Mouse (Mus musculus) lung, postnatal 0 days (tissue): Measurements from ENCODE around the gene Abcc2. TPM values are rescaled to one million over a fixed set of nuclear protein-coding genes. Genes with fewer than 3 reads are reported as not detected.

ENCODE experiments used
- ATAC-seq: fragments of 200-750 bp; cut with Nextera tagmentation; 2 replicates; pipeline ENCODE4 v1.8.0; 2017; ENCODE audit warnings: moderate library complexity
- DNase-seq: peaks from one replicate; pipeline ENCODE4 v3.0.0-alpha.2; 2016; ENCODE audit warnings: low spot score
- H3K27ac ChIP-seq: fragments of 300-500 bp; sonication (generic); 2 replicates; pipeline ENCODE4 v1.5.1; 2014; ENCODE audit warnings: antibody characterized with exemption, mild to moderate bottlenecking, low read length, mixed read lengths
- H3K27me3 ChIP-seq: fragments of 300-500 bp; sonication (generic); replicated peaks from 2 replicates; pipeline ENCODE4 v1.6.1; 2014; ENCODE audit warnings: low read length, mixed read lengths; ENCODE audit not compliant: insufficient read depth
- H3K36me3 ChIP-seq: fragments of 300-500 bp; sonication (generic); 2 replicates; pipeline ENCODE4 v1.6.1; 2014; ENCODE audit warnings: low read length, mixed read lengths; ENCODE audit not compliant: insufficient read depth
- H3K4me1 ChIP-seq: fragments of 300-500 bp; sonication (generic); 2 replicates; pipeline ENCODE4 v1.6.1; 2014; ENCODE audit warnings: antibody characterized with exemption, low read depth, low read length, mixed read lengths; ENCODE audit not compliant: insufficient read depth
- H3K4me2 ChIP-seq: fragments of 300-500 bp; sonication (generic); replicated peaks from 2 replicates; pipeline ENCODE4 v1.6.1; 2014; ENCODE audit warnings: low read depth, mild to moderate bottlenecking, low read length, moderate library complexity, mixed read lengths
- H3K4me3 ChIP-seq: fragments of 300-500 bp; sonication (generic); 2 replicates; pipeline ENCODE4 v1.5.1; 2014; ENCODE audit warnings: low read depth, low read length
- H3K9ac ChIP-seq: fragments of 300-500 bp; sonication (generic); replicated peaks from 2 replicates; pipeline ENCODE4 v1.6.1; 2014; ENCODE audit warnings: low read depth, mild to moderate bottlenecking
- H3K9me3 ChIP-seq: fragments of 300-500 bp; sonication (generic); 2 replicates; pipeline ENCODE4 v1.6.1; 2016; ENCODE audit warnings: low read length, mixed read lengths
- CTCF ChIP-seq: IDR thresholded peaks from 2 replicates; pipeline ENCODE4 v1.5.1; 2016; ENCODE audit warnings: antibody characterized with exemption, mild to moderate bottlenecking
- EP300 ChIP-seq: IDR thresholded peaks from 2 replicates; pipeline ENCODE4 v1.6.1; 2016; ENCODE audit warnings: antibody characterized with exemption, mild to moderate bottlenecking, control low read depth
- WGBS: fragments of 180-500 bp; shearing (Covaris S2); extraction: QIAGEN DNeasy Blood & Tissue Kit; methylation state at CpG from one replicate; pipeline ENCODE4 v1.1.7; 2014; 5-methylcytosine and 5-hydroxymethylcytosine counted together
- polyA plus RNA-seq: library from polyadenylated mRNA; unstranded; fragments of >200 nt; fragmentation: Nextera tagmentation; extraction: Ambion mirVana; gene quantifications from 2 replicates; pipeline ENCODE4 v1.2.1, GENCODE M21; 2015

Abcc2 gene
- polyA plus RNA-seq, 1 experiment from 2014 or later = 0.02 TPM

GRCm38 (mm10) chr19:43789817-43790216 lies 7.8 kb downstream of the Abcc2 start:
- no peak overlapping the region for H3K9ac ChIP-seq
- TF ChIP-seq EP300 (no peak), CTCF (no peak)
- no peak for DNase-seq
- no peak overlapping the region for H3K4me2 ChIP-seq
- H3K27ac ChIP-seq = no peak overlapping the region
- no peak for ATAC-seq
- H3K4me3 ChIP-seq = no peak overlapping the region
- H3K27me3 ChIP-seq = no peaks in the 10 kb centered on the region
- H3K36me3 ChIP-seq = no peaks in the 10 kb centered on the region
- no peaks in the 10 kb centered on the region for H3K4me1 ChIP-seq
- no peaks in the 10 kb centered on the region for H3K9me3 ChIP-seq
- WGBS = 74% methylated on average over 7 of the region's 7 CpGs

GRCm38 (mm10) chr19:43792537-43792936 lies 10.5 kb downstream of the Abcc2 start:
- Histone ChIP-seq H3K27me3 (no peaks in the 10 kb centered on the region), H3K9ac (no peak overlapping the region), H3K9me3 (no peaks in the 10 kb centered on the region), H3K4me2 (no peak overlapping the region), H3K27ac (no peak overlapping the region), H3K4me1 (no peaks in the 10 kb centered on the region), H3K36me3 (no peaks in the 10 kb centered on the region), H3K4me3 (no peak overlapping the region)
- ATAC-seq = no peak
- no peak for DNase-seq
- 78% methylated on average over 4 of the region's 4 CpGs for WGBS
- TF ChIP-seq CTCF (no peak), EP300 (no peak)

GRCm38 (mm10) chr19:43793951-43794350 lies 12.0 kb downstream of the Abcc2 start:
- no peak for DNase-seq
- no peak overlapping the region for H3K9ac ChIP-seq
- H3K4me1 ChIP-seq = no peaks in the 10 kb centered on the region
- WGBS = 87% methylated on average over 1 of the region's 1 CpGs
- no peaks in the 10 kb centered on the region for H3K36me3 ChIP-seq
- no peak overlapping the region for H3K4me2 ChIP-seq
- H3K9me3 ChIP-seq = no peaks in the 10 kb centered on the region
- no peaks in the 10 kb centered on the region for H3K27me3 ChIP-seq
- no peak for TF ChIP-seq EP300
- H3K27ac ChIP-seq = no peak overlapping the region
- H3K4me3 ChIP-seq = no peak overlapping the region
- ATAC-seq = no peak

- Histone ChIP-seq H3K36me3 (no peaks in the 10 kb centered on the region), H3K4me2 (no peak overlapping the region), H3K4me1 (no peaks in the 10 kb centered on the region), H3K9me3 (no peaks in the 10 kb centered on the region), H3K27ac (no peak overlapping the region), H3K4me3 (no peak overlapping the region), H3K27me3 (no peaks in the 10 kb centered on the region), H3K9ac (no peak overlapping the region)
- no peak for ATAC-seq
- TF ChIP-seq EP300 = no peak
- no peak for TF ChIP-seq CTCF
- WGBS = 62% methylated on average over 8 of the region's 8 CpGs
- DNase-seq = no peak
Measured at GRCm38 (mm10) chr19:43795511-43795910, 13.5 kb downstream of the Abcc2 start.

- no peak for DNase-seq
Measured at GRCm38 (mm10) chr19:43797216-43797615, 15.2 kb downstream of the Abcc2 start.

GRCm38 (mm10) chr19:43801427-43802051 lies 19.5 kb downstream of the Abcc2 start:
- TF ChIP-seq CTCF = no peak
- no peak for TF ChIP-seq EP300
- Histone ChIP-seq H3K9me3 (no peaks in the 10 kb centered on the region), H3K27ac (no peak overlapping the region), H3K4me1 (no peaks in the 10 kb centered on the region), H3K9ac (no peak overlapping the region), H3K4me3 (no peak overlapping the region), H3K27me3 (no peaks in the 10 kb centered on the region), H3K4me2 (no peak overlapping the region), H3K36me3 (no peaks in the 10 kb centered on the region)
- WGBS = 76% methylated on average over 9 of the region's 9 CpGs
- DNase-seq = no peak
- no peak for ATAC-seq

More at GRCm38 (mm10) chr19:43797216-43797615, 15.2 kb downstream of the Abcc2 start:
- Histone ChIP-seq H3K9ac (no peak overlapping the region), H3K27me3 (no peaks in the 10 kb centered on the region), H3K9me3 (no peaks in the 10 kb centered on the region), H3K4me3 (no peak overlapping the region), H3K4me1 (no peaks in the 10 kb centered on the region), H3K27ac (no peak overlapping the region), H3K4me2 (no peak overlapping the region), H3K36me3 (no peaks in the 10 kb centered on the region)
- TF ChIP-seq EP300 = no peak
- no peak for TF ChIP-seq CTCF
- 62% methylated on average over 5 of the region's 5 CpGs for WGBS
- ATAC-seq = no peak

GRCm38 (mm10) chr19:43803866-43804265 lies 21.9 kb downstream of the Abcc2 start:
- DNase-seq = no peak
- Histone ChIP-seq H3K9me3 (no peaks in the 10 kb centered on the region), H3K4me3 (no peak overlapping the region), H3K27ac (no peak overlapping the region), H3K9ac (no peak overlapping the region), H3K4me2 (no peak overlapping the region), H3K27me3 (no peaks in the 10 kb centered on the region), H3K36me3 (no peaks in the 10 kb centered on the region), H3K4me1 (no peaks in the 10 kb centered on the region)
- ATAC-seq = no peak
- TF ChIP-seq EP300 (no peak), CTCF (no peak)
- 84% methylated on average over 10 of the region's 10 CpGs for WGBS
